Mouse (Mus musculus) hematopoietic stem cell, adult 5-6 weeks (primary cell): Measurements from ENCODE around the gene Syt1. TPM values are rescaled to one million over a fixed set of nuclear protein-coding genes. Genes with fewer than 3 reads are reported as not detected.

Experiments
- ATAC-seq, 2 experiments: fragments of 125-278 bp in 1 of 2; replicated peaks in 1 of 2; 2 replicates each; pipeline ENCODE4 v1.8.0; 2016 to 2017; ENCODE audit warnings: inconsistent platforms in 2 of 2, mild to moderate bottlenecking in 2 of 2, moderate number of reproducible peaks in 2 of 2, low read depth in 1 of 2, moderate TSS enrichment in 1 of 2; ENCODE audit not compliant: low FRiP score in 2 of 2, poor library complexity in 2 of 2, severe bottlenecking in 2 of 2, insufficient read depth in 1 of 2, low TSS enrichment in 1 of 2
- total RNA-seq: library from RNA; stranded (forward); fragments of 172-1452, 232-1000 nt; gene quantifications from 2 replicates; pipeline ENCODE4 v1.2.3, GENCODE M21; 2017

Syt1 gene
- total RNA-seq, 1 experiment from 2014 or later: not detected

GRCm38 (mm10) chr10:108455204-108455603 is 555.6 kb downstream of the Syt1 start:
- no peak for ATAC-seq

DNA sequence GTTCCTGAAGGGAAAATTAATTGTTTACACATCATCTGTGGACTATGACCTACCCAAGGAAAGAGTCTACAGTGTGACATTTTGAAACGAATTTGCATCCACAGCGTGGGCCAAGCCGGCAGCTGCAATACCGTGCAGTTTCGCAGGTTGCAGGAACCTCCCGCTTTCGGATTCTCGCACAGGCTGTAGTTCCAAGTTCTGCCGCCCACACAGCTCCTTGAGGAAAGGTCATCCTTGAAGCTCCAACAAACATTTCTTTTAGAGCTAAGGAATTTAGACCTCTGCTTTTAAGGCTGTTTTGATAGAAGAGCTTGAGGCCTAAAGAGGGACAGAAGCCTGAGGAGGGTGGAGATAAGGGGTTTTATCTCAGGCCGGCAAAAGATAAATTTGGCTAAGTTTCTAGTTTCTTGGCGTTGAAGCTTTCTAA is 556.1 kb downstream of the Syt1 start:
- ATAC-seq: no peak

DNA sequence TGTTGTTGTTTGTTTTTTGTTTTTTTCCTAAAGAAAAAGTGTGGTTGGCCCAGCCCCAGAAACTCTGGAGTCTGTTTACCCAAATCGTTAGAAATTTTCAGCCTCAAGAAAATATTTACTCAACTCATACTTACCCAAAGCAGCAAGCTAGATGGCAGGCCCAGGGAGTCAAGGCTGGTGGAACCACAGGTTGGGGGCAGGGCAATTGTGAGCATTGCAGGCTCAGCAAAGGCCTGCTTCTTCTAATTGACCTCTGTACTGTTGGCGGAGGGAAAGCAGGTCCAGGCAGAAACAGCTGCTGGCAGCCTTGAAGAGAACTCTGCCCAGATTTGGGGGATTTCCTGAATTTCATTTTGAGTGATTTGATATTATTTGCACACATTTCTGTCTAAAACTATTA is 557.2 kb downstream of the Syt1 start:
- ATAC-seq: no peak

DNA sequence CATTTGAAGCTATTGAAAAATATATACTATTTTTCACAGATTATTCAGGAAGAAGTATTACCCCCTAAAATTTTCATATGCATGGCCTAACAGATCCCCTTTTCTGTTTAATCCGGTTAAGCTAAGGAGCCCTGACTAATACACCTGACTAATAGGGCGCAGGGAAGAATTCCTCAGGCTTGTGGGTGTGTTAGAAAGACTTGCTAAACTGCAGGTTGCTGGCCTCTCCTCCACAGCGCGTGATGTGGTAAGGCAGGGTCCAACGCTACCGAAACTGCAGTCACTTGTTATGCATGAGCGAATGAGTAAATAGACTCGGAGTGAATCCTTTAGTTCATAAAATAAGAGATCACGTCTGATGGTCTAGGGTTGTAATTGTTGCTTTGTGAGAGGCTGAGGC is 558.4 kb downstream of the Syt1 start:
- ATAC-seq: no peak

DNA sequence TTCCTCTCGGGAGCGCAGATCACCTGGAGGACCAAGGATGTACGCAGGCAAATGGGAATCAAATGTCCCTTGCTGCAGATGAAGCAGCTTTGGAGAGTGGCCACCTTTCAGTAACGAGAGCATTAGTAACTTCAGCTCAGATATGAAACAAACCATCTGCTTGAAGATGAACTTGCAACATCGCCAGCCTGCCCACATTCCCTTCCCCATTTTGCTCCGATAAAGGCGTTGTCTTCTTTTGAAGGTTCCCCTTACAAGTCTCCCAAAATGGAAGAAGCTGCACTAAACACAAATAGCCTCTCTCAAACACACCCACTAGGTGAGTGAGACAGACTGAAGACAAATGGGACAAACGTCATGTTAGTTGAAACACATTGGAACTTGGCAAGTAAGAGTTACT is 559.3 kb downstream of the Syt1 start:
- no peak for ATAC-seq

GRCm38 (mm10) chr10:108450401-108450800 is 560.4 kb downstream of the Syt1 start:
- no peak for ATAC-seq

DNA sequence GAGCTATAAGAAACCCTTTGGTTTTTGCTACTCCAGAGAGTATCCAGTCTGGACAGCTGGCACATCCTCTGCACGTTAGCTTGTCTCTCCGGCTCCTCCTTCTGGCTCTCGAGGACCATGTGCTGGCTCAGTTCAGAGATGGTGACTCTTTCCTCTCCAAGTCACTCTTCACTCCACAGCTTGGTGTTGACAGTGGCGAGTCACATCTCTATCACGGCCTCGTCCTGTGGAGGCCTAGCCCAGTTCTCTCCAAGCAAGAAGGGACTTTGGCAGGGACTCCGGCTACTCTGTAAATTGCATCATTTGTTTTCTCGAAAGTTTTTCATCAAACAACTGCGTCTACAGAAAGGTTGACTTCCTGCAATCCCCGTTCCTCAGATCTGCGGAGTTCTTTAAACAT is 562.4 kb downstream of the Syt1 start:
- ATAC-seq: no peak
